Mouse (Mus musculus) adrenal gland, postnatal 25 days (tissue): ENCODE data around the gene Klhl32. TPM values are rescaled to one million over a fixed set of nuclear protein-coding genes. Genes with fewer than 3 reads are reported as not detected.
"Not testable (repeated sequence)": the region's sequence is repeated elsewhere in the genome, so short reads cannot be mapped to it uniquely, and the experiment has no call there.

ENCODE experiments used
- DNase-seq: peaks from one replicate; pipeline ENCODE4 v3.0.0; 2021; ENCODE audit warnings: mixed read lengths
- long read RNA-seq: library from polyadenylated mRNA; stranded (forward); transcript quantifications from one replicate; pipeline ENCODE4 v2.0.0, GENCODE M21; 2021
- total RNA-seq: library from RNA; stranded (reverse); gene quantifications from 2 replicates; pipeline ENCODE4 v1.2.3, GENCODE M21; 2021

Klhl32 gene
- 3.4 and 5.9 TPM in 2 replicates for total RNA-seq
- long read RNA-seq, full-length matches to known transcripts: 4 of 5 reads
- long read RNA-seq, partial matches to known transcripts: 0 of 5 reads
- long read RNA-seq, other reads (novel, unspliced or antisense): 1 of 5 reads

GRCm38 (mm10) chr4:24850401-24851325 is at the start of gene Klhl32:
Gene Klhl32, minus strand, starts transcription at chr4:24851124.
- DNase-seq: peak; percentile 79

GRCm38 (mm10) chr4:24899146-24899545 is 48.2 kb upstream of the Klhl32 start:
- no peak for DNase-seq

GRCm38 (mm10) chr4:24898636-24899035 is 47.7 kb upstream of the Klhl32 start:
- DNase-seq: no peak

- DNase-seq: peak; percentile 100
These were observed 47.1 kb upstream of the Klhl32 start, which contains the start of gene Ndufaf4 for GRCm38 (mm10) chr4:24897851-24898515. Gene Ndufaf4, plus strand, starts transcription at chr4:24898083.

- no peak for DNase-seq
These were observed 46.4 kb upstream of the Klhl32 start for GRCm38 (mm10) chr4:24897351-24897750.

- DNase-seq: no peak
These were observed 45.9 kb upstream of the Klhl32 start for GRCm38 (mm10) chr4:24896829-24897228.

GRCm38 (mm10) chr4:24894625-24895024 is 43.7 kb upstream of the Klhl32 start:
- no peak for DNase-seq

- not testable (repeated sequence) for DNase-seq
These were observed 41.4 kb upstream of the Klhl32 start for GRCm38 (mm10) chr4:24892293-24892692.

GRCm38 (mm10) chr4:24889386-24889785 is 38.5 kb upstream of the Klhl32 start:
- DNase-seq: not testable (repeated sequence)

GRCm38 (mm10) chr4:24869230-24869629 is 18.3 kb upstream of the Klhl32 start:
- no peak for DNase-seq

- no peak for DNase-seq
These were observed 14.8 kb upstream of the Klhl32 start for GRCm38 (mm10) chr4:24865691-24866090.

GRCm38 (mm10) chr4:24847406-24847805 is 3.5 kb downstream of the Klhl32 start:
- DNase-seq: no peak

GRCm38 (mm10) chr4:24845546-24845945 is 5.4 kb downstream of the Klhl32 start:
- DNase-seq: no peak

- no peak for DNase-seq
These were observed 12.4 kb downstream of the Klhl32 start for GRCm38 (mm10) chr4:24838567-24838966.

- no peak for DNase-seq
These were observed 15.4 kb downstream of the Klhl32 start for GRCm38 (mm10) chr4:24835555-24835954.

GRCm38 (mm10) chr4:24808316-24808715 is 42.6 kb downstream of the Klhl32 start:
- DNase-seq: no peak

GRCm38 (mm10) chr4:24801881-24802280 is 49.0 kb downstream of the Klhl32 start:
- DNase-seq: no peak

GRCm38 (mm10) chr4:24801343-24801742 is 49.6 kb downstream of the Klhl32 start:
- no peak for DNase-seq

GRCm38 (mm10) chr4:24800345-24800936 is 50.5 kb downstream of the Klhl32 start:
- no peak for DNase-seq

- no peak for DNase-seq
These were observed 51.9 kb downstream of the Klhl32 start for GRCm38 (mm10) chr4:24799037-24799436.

GRCm38 (mm10) chr4:24797868-24798267 is 53.1 kb downstream of the Klhl32 start:
- no peak for DNase-seq

GRCm38 (mm10) chr4:24797280-24797679 is 53.6 kb downstream of the Klhl32 start:
- DNase-seq: no peak

GRCm38 (mm10) chr4:24796229-24796628 is 54.7 kb downstream of the Klhl32 start:
- peak; percentile 39 for DNase-seq
